Mouse (Mus musculus) spleen, adult 2 months (tissue): ENCODE results near the gene Cad.

Experiments
- CTCF ChIP-seq: fragments of 200-500 bp; IDR thresholded peaks from 2 replicates; pipeline ENCODE4 v1.5.1; 2011; ENCODE audit warnings: mild to moderate bottlenecking, inconsistent platforms; ENCODE audit not compliant: insufficient read depth, insufficient read length, insufficient replicate concordance; ENCODE audit errors: extremely low read depth
- POLR2A ChIP-seq: fragments of 200-500 bp; IDR thresholded peaks from 2 replicates; pipeline ENCODE4 v1.6.1; 2011; ENCODE audit warnings: low read depth, low read length, inconsistent platforms

- peak; percentile 89 for TF ChIP-seq POLR2A
- no peak for TF ChIP-seq CTCF
Measured at GRCm38 (mm10) chr5:31047848-31048762, 6.5 kb upstream of the Cad start, which contains the start of gene Atraid.
